Mouse (Mus musculus): ENCODE results near the gene Ppp1r21.

Ppp1r21 gene

GRCm38 (mm10) chr17:88530667-88531066 is 749 bp downstream of the Ppp1r21 start:
- no peak for DNase-seq

- no peak for DNase-seq
Observed at GRCm38 (mm10) chr17:88531176-88531575, 1.3 kb downstream of the Ppp1r21 start.

GRCm38 (mm10) chr17:88537842-88538430 is 8.0 kb downstream of the Ppp1r21 start:
- no peak for DNase-seq

- DNase-seq = peak; percentile 74
Observed at GRCm38 (mm10) chr17:88542771-88543416, 13.0 kb downstream of the Ppp1r21 start.

GRCm38 (mm10) chr17:88543417-88543782 is 13.5 kb downstream of the Ppp1r21 start:
- DNase-seq = no peak

- DNase-seq = no peak
Observed at GRCm38 (mm10) chr17:88545217-88545784, 15.4 kb downstream of the Ppp1r21 start.

GRCm38 (mm10) chr17:88546745-88547144 is 16.8 kb downstream of the Ppp1r21 start:
- DNase-seq = no peak

- DNase-seq = no peak
Observed at GRCm38 (mm10) chr17:88549411-88550191, 19.7 kb downstream of the Ppp1r21 start.

- DNase-seq = no peak
Observed at GRCm38 (mm10) chr17:88550351-88550750, 20.4 kb downstream of the Ppp1r21 start.

GRCm38 (mm10) chr17:88550981-88551940 is 21.3 kb downstream of the Ppp1r21 start:
- no peak for DNase-seq

GRCm38 (mm10) chr17:88552556-88552955 is 22.6 kb downstream of the Ppp1r21 start:
- DNase-seq = no peak

GRCm38 (mm10) chr17:88553001-88553449 is 23.1 kb downstream of the Ppp1r21 start:
- no peak for DNase-seq

- DNase-seq = peak; percentile 39
Observed at GRCm38 (mm10) chr17:88553473-88554087, 23.7 kb downstream of the Ppp1r21 start.

GRCm38 (mm10) chr17:88556176-88556575 is 26.3 kb downstream of the Ppp1r21 start:
- DNase-seq = no peak

- DNase-seq = no peak
Observed at GRCm38 (mm10) chr17:88556688-88557087, 26.8 kb downstream of the Ppp1r21 start.

- DNase-seq = peak; percentile 68
Observed at GRCm38 (mm10) chr17:88558168-88558842, 28.4 kb downstream of the Ppp1r21 start.

- DNase-seq = peak; percentile 54
Observed at GRCm38 (mm10) chr17:88563611-88564010, 33.7 kb downstream of the Ppp1r21 start.

GRCm38 (mm10) chr17:88569807-88570540 is 40.1 kb downstream of the Ppp1r21 start:
- DNase-seq = no peak

- no peak for DNase-seq
Observed at GRCm38 (mm10) chr17:88570784-88571183, 40.9 kb downstream of the Ppp1r21 start.

- no peak for DNase-seq
Observed at GRCm38 (mm10) chr17:88574811-88575210, 44.9 kb downstream of the Ppp1r21 start.
